Mouse (Mus musculus): Measurements from ENCODE around the gene Rnf10. TPM values are rescaled to one million over a fixed set of nuclear protein-coding genes. Genes with fewer than 3 reads are reported as not detected.
A peak's percentile ranks its signal among the peaks of the same experiment; 100 is the strongest.

Rnf10 gene
- total RNA-seq, 4 experiments from 2014 or later, result 304 to 367 (median 342) TPM

GRCm38 (mm10) chr5:115203735-115204561 lies 68.8 kb downstream of the Rnf10 start:
- peak in 1 of 2 experiments; percentile 32 for DNase-seq (ENCODE audit: low spot score in 2 of 2)

GRCm38 (mm10) chr5:115194626-115195221 lies 78.0 kb downstream of the Rnf10 start:
- DNase-seq (ENCODE audit: low spot score in 2 of 2), result no peak

DNA sequence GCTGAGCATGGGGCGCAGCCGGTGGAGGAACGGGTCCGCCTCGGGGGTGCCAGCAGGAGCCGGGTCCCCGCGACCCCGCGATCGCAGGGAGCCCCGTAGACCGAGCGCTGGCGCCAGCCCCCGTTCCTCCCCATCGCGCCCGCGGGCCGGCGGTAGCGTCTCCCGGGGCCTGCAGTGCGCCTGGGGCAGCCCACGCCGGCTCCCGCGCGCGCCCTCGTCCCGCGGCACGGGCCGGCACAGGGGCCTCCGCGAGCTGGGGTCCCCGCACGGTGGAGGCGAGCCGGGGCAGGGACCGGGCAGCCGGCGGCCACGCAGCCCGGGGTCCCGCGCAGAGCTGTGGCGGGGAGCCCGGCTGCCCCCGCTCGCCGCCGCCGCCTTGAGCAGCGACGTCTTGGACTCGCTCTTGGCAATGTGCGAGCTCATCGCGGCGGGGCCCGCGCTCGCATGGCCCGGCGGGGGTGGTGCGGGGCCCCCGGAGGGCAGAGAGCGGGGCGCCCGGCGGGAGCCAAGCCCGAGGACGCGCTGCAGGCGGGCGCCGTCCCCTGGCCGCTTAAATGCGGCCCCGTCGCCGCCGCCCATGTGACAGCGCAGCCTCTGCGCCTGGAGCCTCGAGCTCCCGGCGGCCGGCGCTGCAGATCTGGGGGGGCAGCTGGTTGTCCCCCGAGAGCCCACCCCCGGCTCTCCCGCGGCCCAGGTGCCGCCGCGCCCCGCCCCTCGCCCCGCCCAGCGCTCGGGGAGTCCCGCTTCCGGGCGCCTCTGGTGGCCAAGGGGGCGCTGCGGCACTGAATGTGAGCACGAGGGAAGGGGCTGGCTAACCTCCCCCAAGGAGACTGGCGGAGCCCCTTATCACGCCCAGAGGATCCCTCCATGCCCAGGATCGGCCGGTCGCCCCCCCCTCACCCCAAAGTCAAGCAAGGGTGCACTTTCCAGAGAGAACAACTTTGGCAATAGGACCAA lies 78.8 kb downstream of the Rnf10 start, which contains the start of gene Cabp1:
TSS of gene Cabp1 (minus strand) at position 713 of the 957 bp plus-strand sequence.
- DNase-seq (ENCODE audit: low spot score in 2 of 2), result no peak

DNA sequence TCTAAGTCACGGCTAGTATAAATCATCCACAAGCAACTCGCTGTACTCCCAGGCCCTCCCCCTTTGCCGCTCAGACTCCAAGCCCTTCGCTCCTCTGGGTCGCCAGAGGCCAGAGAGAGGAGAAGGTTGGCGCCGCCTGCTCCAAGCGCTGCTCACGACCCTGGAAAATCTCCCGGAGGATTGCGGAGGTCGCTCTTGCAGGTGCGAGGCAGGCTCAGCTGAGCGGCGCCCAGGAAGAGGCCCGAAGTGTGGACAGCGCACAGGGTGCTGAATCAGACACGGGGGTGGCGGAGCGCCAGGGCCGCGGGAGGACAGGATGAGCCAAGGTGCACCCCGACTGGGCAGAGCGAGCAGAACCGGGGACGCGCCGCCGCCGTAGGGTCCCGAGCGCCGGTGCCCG lies 79.5 kb downstream of the Rnf10 start:
- peak; percentile 41 to 66 for DNase-seq (ENCODE audit: low spot score in 2 of 2)

- DNase-seq (ENCODE audit: low spot score in 2 of 2), result no peak
These were observed 79.9 kb downstream of the Rnf10 start for GRCm38 (mm10) chr5:115192828-115193195.

DNA sequence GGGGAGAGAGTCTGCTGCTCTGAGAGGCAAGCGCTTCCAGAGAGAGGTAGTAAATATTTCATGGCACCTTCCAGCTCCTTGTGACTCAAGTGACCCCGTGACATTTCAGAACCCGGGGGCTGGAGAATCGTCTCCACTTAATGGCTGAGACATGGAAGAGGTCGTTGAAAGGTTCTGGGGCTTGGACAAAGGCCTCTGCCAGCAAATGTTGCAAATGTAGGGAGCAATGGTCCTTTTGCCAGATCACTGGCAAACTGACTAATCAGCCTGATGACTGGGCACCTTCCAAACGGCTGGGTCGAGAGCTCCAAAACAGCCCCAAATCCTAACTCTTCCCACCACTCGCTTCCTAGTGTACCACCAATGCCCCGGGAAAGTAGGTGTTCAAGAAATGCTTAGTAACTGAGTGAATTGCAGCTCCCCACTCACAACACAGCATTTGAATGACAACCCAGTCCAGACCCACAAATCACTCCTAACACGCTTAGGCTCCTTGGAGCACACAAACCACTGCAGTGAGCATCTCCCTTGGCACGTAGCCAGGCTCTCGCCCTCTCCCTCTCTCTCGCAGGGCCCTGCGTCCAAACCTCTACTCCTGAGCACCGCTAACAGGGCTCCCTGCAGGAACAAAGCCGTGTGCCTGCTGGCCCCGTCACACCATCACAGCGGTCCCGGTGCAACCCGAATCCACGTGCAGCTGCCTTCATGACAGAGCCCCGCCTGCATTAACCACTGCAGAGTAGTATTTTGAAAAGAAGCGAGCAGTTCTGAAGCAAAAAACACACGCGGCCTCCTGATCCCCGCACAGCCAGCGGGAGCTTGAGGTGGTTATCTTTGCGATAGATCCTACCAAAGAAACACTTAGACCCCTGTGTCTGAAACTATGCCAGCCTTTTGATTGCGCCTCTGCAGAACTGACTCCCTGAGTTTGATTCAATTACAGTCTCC lies 80.5 kb downstream of the Rnf10 start:
- no peak for DNase-seq (ENCODE audit: low spot score in 2 of 2)

Other genes starting within 250 kb of the Rnf10 start
- not detected for gene Gm10401, start 174.6 kb downstream of the Rnf10 start, total RNA-seq (2022)
- 10 to 100 TPM; 66.4 to 76.7 (median 72.5) TPM for gene Acads, start 153.6 kb downstream of the Rnf10 start, total RNA-seq (2022)
- gene Unc119b, start 137.9 kb downstream of the Rnf10 start, total RNA-seq (2022), result 10 to 100 TPM in 2 of 4 experiments, 1 to 10 TPM in 2; 8.6 to 11.7 (median 9.8) TPM
- 100 to 1,000 TPM; 140 to 220 (median 197) TPM for gene Mlec, start 114.7 kb downstream of the Rnf10 start, total RNA-seq (2022)
- 1 to 10 TPM in 1 of 4 experiments, under 1 TPM in 3; 0.22 to 1.1 (median 0.38) TPM for gene Cabp1, start 78.5 kb downstream of the Rnf10 start, total RNA-seq (2022)
- 10 to 100 TPM; 27.3 to 40.7 (median 38.0) TPM for gene Pop5, start 37.1 kb downstream of the Rnf10 start, total RNA-seq (2022)
- gene Coq5, start 6.8 kb upstream of the Rnf10 start, total RNA-seq (2022), result 10 to 100 TPM; 73.1 to 89.5 (median 82.1) TPM
- gene Dynll1, start 28.1 kb upstream of the Rnf10 start, total RNA-seq (2022), result 10 to 100 TPM; 37.7 to 68.0 (median 49.9) TPM
- gene Srsf9, start 54.3 kb upstream of the Rnf10 start, total RNA-seq (2022), result 10 to 100 TPM in 3 of 4 experiments, 1 to 10 TPM in 1; 8.6 to 13.1 (median 11.5) TPM
- 10 to 100 TPM; 22.8 to 25.6 (median 24.4) TPM for gene Gatc, start 68.3 kb upstream of the Rnf10 start, total RNA-seq (2022)
- gene Triap1, start 68.3 kb upstream of the Rnf10 start, total RNA-seq (2022), result 10 to 100 TPM; 18.9 to 23.7 (median 20.1) TPM
- 10 to 100 TPM; 35.3 to 49.8 (median 42.5) TPM for gene Cox6a1, start 76.1 kb upstream of the Rnf10 start, total RNA-seq (2022)
- gene Msi1, start 156.7 kb upstream of the Rnf10 start, total RNA-seq (2022), result under 1 TPM in 2 of 4 experiments, not detected in 2; 0.19 to 0.27 TPM
- gene Pla2g1b, start 193.4 kb upstream of the Rnf10 start, total RNA-seq (2022), result not detected
- gene Sirt4, start 211.8 kb upstream of the Rnf10 start, total RNA-seq (2022), result 10 to 100 TPM in 1 of 4 experiments, 1 to 10 TPM in 3; 7.2 to 13.5 (median 9.4) TPM
- 10 to 100 TPM; 76.0 to 89.9 (median 78.1) TPM for gene Pxn, start 233.8 kb upstream of the Rnf10 start, total RNA-seq (2022)

All from gastrocnemius, adult 8-10 months (tissue).